In the genomic region with DNA sequence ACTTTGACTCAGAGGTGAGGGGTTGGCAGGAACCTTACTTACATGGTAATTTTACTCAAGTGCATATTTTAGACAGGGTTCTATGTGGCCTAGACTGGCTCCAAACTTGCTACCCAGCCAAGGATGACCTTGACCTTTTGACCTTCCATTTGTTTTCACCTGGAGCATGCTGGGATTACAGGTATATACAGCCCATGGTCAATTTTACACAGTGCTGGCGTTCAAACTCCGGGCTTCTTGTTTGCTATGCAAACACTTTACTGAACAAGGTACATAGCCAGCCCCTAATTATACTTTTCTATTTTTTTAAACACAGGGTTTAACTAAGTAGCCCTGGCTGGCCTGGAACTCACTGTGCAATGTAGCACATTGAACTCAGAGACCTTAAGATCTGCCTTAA, we compare ENCODE assay signal across 23 mouse cellular contexts. TPM values are rescaled to one million over a fixed set of nuclear protein-coding genes. Genes with fewer than 3 reads are reported as not detected.
A peak's percentile ranks its signal among the peaks of the same experiment; 100 is the strongest.
DNase-seq lines count a peak whose midpoint lies in the region; ATAC-seq and TF ChIP-seq lines count a peak whose summit lies in the region.
"Had no signal": no experiment of that assay in that cellular context is flagged by ENCODE, and none has a peak within 500 bp of the region (broad histone marks: within the 10 kb centered on the region; RNA-seq: fewer than 3 reads in every experiment).

No protein-coding gene starts in this region.

- H3K4me3 ChIP-seq in left cerebral cortex, adult 2 months, result no peak overlapping the region
- no peak overlapping the region for H3K4me3 ChIP-seq in liver, embryonic 11.5 days (ENCODE audit: low read depth, low read length)
- no peak overlapping the region for H3K4me3 ChIP-seq in stomach, embryonic 16.5 days (replicated peaks; ENCODE audit: low read length)
- H3K4me3 ChIP-seq: forebrain, embryonic 12.5 days; heart, embryonic 13.5 days; limb, embryonic 12.5 days; midbrain, embryonic 12.5 days; myocyte; neural tube, embryonic 15.5 days had no signal

- no peak overlapping the region for H3K4me2 ChIP-seq in liver, embryonic 11.5 days
- no peak overlapping the region for H3K4me2 ChIP-seq in stomach, embryonic 16.5 days (ENCODE audit: low read depth, low read length)
- H3K4me2 ChIP-seq: forebrain, embryonic 12.5 days; heart, embryonic 13.5 days; limb, embryonic 12.5 days; midbrain, embryonic 12.5 days; neural tube, embryonic 15.5 days had no signal

- no peaks in the 10 kb centered on the region for H3K27me3 ChIP-seq in liver, embryonic 11.5 days (replicated peaks; ENCODE audit: control insufficient read depth, insufficient read depth, low read length)
- no peaks in the 10 kb centered on the region for H3K27me3 ChIP-seq in stomach, embryonic 16.5 days (ENCODE audit: control insufficient read depth, insufficient read depth, low read length)
- H3K27me3 ChIP-seq: forebrain, embryonic 12.5 days; heart, embryonic 13.5 days; limb, embryonic 12.5 days; midbrain, embryonic 12.5 days; neural tube, embryonic 15.5 days; Patski had no signal

- H3K9ac ChIP-seq in liver, embryonic 11.5 days (ENCODE audit: low read depth, low read length), result no peak overlapping the region
- H3K9ac ChIP-seq in stomach, embryonic 16.5 days (ENCODE audit: low read length), result no peak overlapping the region
- H3K9ac ChIP-seq: forebrain, embryonic 12.5 days; heart, embryonic 13.5 days; limb, embryonic 12.5 days; midbrain, embryonic 12.5 days; neural tube, embryonic 15.5 days had no signal

- intact Hi-C loops in left cerebral cortex, adult 2 months (cut with DNase I), result no loop called here
- intact Hi-C loops in left cerebral cortex, postnatal 10 days (cut with DNase I), result no loop called here
- intact Hi-C loops in heart, postnatal 36 days (cut with DNase I), result no loop called here

- no peaks in the 10 kb centered on the region for H3K9me3 ChIP-seq in liver, embryonic 11.5 days (ENCODE audit: control insufficient read depth, low read length)
- H3K9me3 ChIP-seq in stomach, embryonic 16.5 days (replicated peaks; ENCODE audit: control insufficient read depth, low read length), result no peaks in the 10 kb centered on the region
- H3K9me3 ChIP-seq: forebrain, embryonic 12.5 days; heart, embryonic 13.5 days; limb, embryonic 12.5 days; midbrain, embryonic 12.5 days; neural tube, embryonic 15.5 days had no signal

- no peaks in the 10 kb centered on the region for H3K4me1 ChIP-seq in liver, embryonic 11.5 days (replicated peaks; ENCODE audit: control insufficient read depth, insufficient read depth, low read length)
- H3K4me1 ChIP-seq in stomach, embryonic 16.5 days (ENCODE audit: control insufficient read depth, insufficient read depth, low read length), result no peaks in the 10 kb centered on the region
- H3K4me1 ChIP-seq: forebrain, embryonic 12.5 days; heart, embryonic 13.5 days; limb, embryonic 12.5 days; neural tube, embryonic 15.5 days had no signal

- ATAC-seq in liver, embryonic 11.5 days (replicated peaks; ENCODE audit: low FRiP score), result peak; percentile 54; the same call in 1 of the 2 replicates
- peak; percentile 56; the same call in 1 of the 2 replicates for ATAC-seq in stomach, embryonic 16.5 days (ENCODE audit: insufficient read depth, low FRiP score)
- ATAC-seq: hindbrain, postnatal 0 days; Patski had no signal

- 82% methylated on average over 2 of the region's 2 CpGs for WGBS in liver, embryonic 11.5 days
- WGBS in stomach, embryonic 16.5 days, result 60% methylated on average over 2 of the region's 2 CpGs

- DNase-seq in left cerebral cortex, adult 2 months (ENCODE audit: extremely low spot score in 1 of 2, low spot score in 2 of 2), result no peak
- DNase-seq in left cerebral cortex, postnatal 10 days (ENCODE audit: extremely low spot score in 1 of 2, low spot score in 2 of 2), result no peak
- peak; percentile 4 for DNase-seq in ZHBTc4 (ENCODE audit: low read depth, low spot score)
- no peak for DNase-seq in liver, embryonic 11.5 days (ENCODE audit: low spot score)
- no peak for DNase-seq in adrenal gland, adult 18-20 months (ENCODE audit: low spot score in 2 of 2)
- DNase-seq in heart, postnatal 36 days, result no peak
- DNase-seq: cerebellum, adult 9-10 months; embryo, embryonic 11 days; kidney, adult 9 months; lung, postnatal 4 days; right cerebral cortex, postnatal 25 days had no signal

- no peaks in the 10 kb centered on the region for H3K36me3 ChIP-seq in liver, embryonic 11.5 days (ENCODE audit: control insufficient read depth, insufficient read depth, low read length)
- no peaks in the 10 kb centered on the region for H3K36me3 ChIP-seq in stomach, embryonic 16.5 days (ENCODE audit: control insufficient read depth, insufficient read depth, low read length)
- H3K36me3 ChIP-seq: limb, embryonic 12.5 days; midbrain, embryonic 12.5 days; neural tube, embryonic 15.5 days had no signal

- peak overlapping the region; percentile 74; the same call in 1 of the 2 replicates for H3K27ac ChIP-seq in left cerebral cortex, adult 2 months
- no peak overlapping the region for H3K27ac ChIP-seq in liver, embryonic 11.5 days (ENCODE audit: low read depth, low read length)
- 0 out of 2 replicates have a peak overlapping the region, but pooled peaks have one; percentile 28 for H3K27ac ChIP-seq in stomach, embryonic 16.5 days (ENCODE audit: low read length)
- H3K27ac ChIP-seq: forebrain, embryonic 12.5 days; heart, embryonic 13.5 days; hindbrain, postnatal 0 days; limb, embryonic 12.5 days; midbrain, embryonic 12.5 days; neural tube, embryonic 15.5 days had no signal

- TF ChIP-seq CTCF in left cerebral cortex, adult 2 months (IDR thresholded peaks at IDR 0.05), result no peak

RNA-seq across cellular contexts. Expression of gene Kctd4, which starts 42.1 kb away (rescaled TPM):
- 10 to 100 TPM; 18.6 to 19.7 TPM for total RNA-seq in left cerebral cortex, adult 2 months (2021)
- 10 to 100 TPM; 13.2 to 14.6 TPM for total RNA-seq in left cerebral cortex, postnatal 10 days (2021)
- polyA plus RNA-seq in liver, embryonic 11.5 days (2014; fragmentation: Nextera tagmentation; extraction: Ambion mirVana), result 0.41 and 0.42 TPM in 2 replicates
- polyA plus RNA-seq in stomach, embryonic 16.5 days (2015; fragmentation: Nextera tagmentation; extraction: Ambion mirVana), result 0.29 and 0.34 TPM in 2 replicates
- not detected for total RNA-seq in adrenal gland, adult 18-20 months (2021)
- total RNA-seq in heart, postnatal 36 days (2021), result not detected
- total RNA-seq: hematopoietic stem cell, adult 5-6 weeks had no signal
- polyA plus RNA-seq: C2C12; large intestine, adult 2 months; Patski had no signal

Comparison
In these comparisons a context has a peak if more than half of its experiments do, and no peak if none do; other contexts are left out.
1. RNA of gene Kctd4, which starts 42.1 kb away (total RNA-seq): 18.6 to 19.7 TPM in left cerebral cortex, adult 2 months and 13.2 to 14.6 TPM in left cerebral cortex, postnatal 10 days; not detected in adrenal gland, adult 18-20 months and not detected in heart, postnatal 36 days; every median in the first group is over 10 times any median in the second.